Mouse (Mus musculus): Measurements from ENCODE around the gene Kansl1l. TPM values are rescaled to one million over a fixed set of nuclear protein-coding genes. Genes with fewer than 3 reads are reported as not detected.

Kansl1l gene
- polyA plus RNA-seq, 1 experiment from 2014 or later = 9.3 TPM

DNA sequence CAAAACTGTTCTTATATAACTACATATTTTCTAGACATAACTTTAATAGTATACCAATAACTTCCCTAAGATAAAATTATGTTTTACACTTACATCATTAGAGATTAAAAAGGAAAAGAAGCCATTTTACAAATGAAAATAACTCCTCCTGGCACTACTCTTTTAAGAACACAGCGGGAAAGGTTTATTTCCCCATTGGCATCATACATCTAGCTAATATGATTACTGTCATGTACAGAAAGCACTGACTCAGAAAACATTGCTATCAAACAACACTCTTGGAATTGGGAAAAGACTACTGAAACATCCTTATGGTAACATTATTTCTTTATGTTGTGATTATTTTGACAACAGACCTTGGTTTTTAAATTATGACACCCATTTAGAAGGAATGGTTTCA is 48.6 kb downstream of the Kansl1l start:
- WGBS (ENCODE audit: insufficient replicate concordance) = 87% methylated on average over 1 of the region's 1 CpGs

DNA sequence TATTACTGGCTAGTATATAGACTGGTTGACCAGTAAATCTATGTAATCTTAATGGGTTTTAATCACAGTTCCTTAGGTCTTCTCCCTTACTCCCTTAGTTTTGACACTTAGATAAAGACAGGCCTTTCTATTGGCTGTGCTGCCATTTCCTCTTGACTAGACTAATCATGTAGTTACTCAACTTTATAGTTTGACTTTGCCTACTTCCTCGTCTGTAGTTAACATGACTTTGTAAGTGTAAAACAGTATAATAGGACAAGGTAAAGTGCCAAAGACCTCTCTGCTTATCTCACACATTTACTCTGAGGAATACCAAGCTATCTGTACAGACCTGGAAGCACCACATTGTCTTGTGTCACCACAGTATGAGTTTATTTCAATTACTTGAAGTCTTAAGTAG is 86.8 kb downstream of the Kansl1l start:
- no peak for ATAC-seq (replicated peaks; ENCODE audit: insufficient number of reproducible peaks, low FRiP score, low TSS enrichment)
- 65% methylated on average over 1 of the region's 1 CpGs for WGBS (ENCODE audit: insufficient replicate concordance)
- no peaks in the 10 kb centered on the region for H3K27me3 ChIP-seq (ENCODE audit: control insufficient read depth, insufficient read depth, low read length)
- no peak overlapping the region for H3K4me2 ChIP-seq
- no peaks in the 10 kb centered on the region for H3K9me3 ChIP-seq (replicated peaks; ENCODE audit: control insufficient read depth, low read length)
- no peak overlapping the region for H3K4me3 ChIP-seq (ENCODE audit: low read depth, low read length)
- no peak overlapping the region for H3K9ac ChIP-seq (ENCODE audit: low read depth, low read length)
- H3K27ac ChIP-seq (ENCODE audit: low read depth, low read length) = no peak overlapping the region
- no peaks in the 10 kb centered on the region for H3K4me1 ChIP-seq (ENCODE audit: control insufficient read depth, insufficient read depth, low read length)
- peaks cover 4% of the 10 kb centered on the region; the same call in 1 of the 2 replicates for H3K36me3 ChIP-seq (ENCODE audit: control insufficient read depth, insufficient read depth, low read length)

More for the DNA sequence above, 48.6 kb downstream of the Kansl1l start:
- Histone ChIP-seq H3K4me2 (no peak overlapping the region), H3K9ac (ENCODE audit: low read depth, low read length) (no peak overlapping the region), H3K27me3 (ENCODE audit: control insufficient read depth, insufficient read depth, low read length) (no peaks in the 10 kb centered on the region), H3K9me3 (replicated peaks; ENCODE audit: control insufficient read depth, low read length) (no peaks in the 10 kb centered on the region), H3K4me3 (ENCODE audit: low read depth, low read length) (no peak overlapping the region), H3K4me1 (ENCODE audit: control insufficient read depth, insufficient read depth, low read length) (no peaks in the 10 kb centered on the region), H3K27ac (ENCODE audit: low read depth, low read length) (no peak overlapping the region), H3K36me3 (ENCODE audit: control insufficient read depth, insufficient read depth, low read length) (peaks cover 3% of the 10 kb centered on the region; the same call in 1 of the 2 replicates)
- no peak for ATAC-seq (replicated peaks; ENCODE audit: insufficient number of reproducible peaks, low FRiP score, low TSS enrichment)

DNA sequence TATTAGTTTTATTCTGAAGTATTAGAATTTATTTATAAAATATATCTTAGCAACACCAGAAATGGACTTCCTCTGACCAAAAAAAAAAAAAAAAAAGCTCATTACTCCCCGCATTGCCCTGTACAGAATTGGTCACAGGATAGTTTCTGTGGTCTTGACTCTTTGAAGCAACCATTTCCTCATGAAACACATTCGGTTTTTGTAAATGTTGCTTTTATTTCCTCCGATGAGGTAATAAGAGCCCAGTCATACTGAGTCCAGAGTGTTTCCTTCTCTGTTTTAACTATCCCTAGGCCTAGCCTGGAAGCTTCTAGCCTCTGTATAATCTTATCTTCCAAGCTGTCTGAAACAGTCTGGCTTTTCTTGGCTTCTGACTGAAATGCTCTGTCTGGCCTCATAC is 104.5 kb downstream of the Kansl1l start:
- no peak overlapping the region for H3K4me2 ChIP-seq
- H3K9ac ChIP-seq (ENCODE audit: low read depth, low read length) = no peak overlapping the region
- WGBS (ENCODE audit: insufficient replicate concordance) = 92% methylated on average over 3 of the region's 3 CpGs
- no peak overlapping the region for H3K4me3 ChIP-seq (ENCODE audit: low read depth, low read length)
- no peaks in the 10 kb centered on the region for H3K9me3 ChIP-seq (replicated peaks; ENCODE audit: control insufficient read depth, low read length)
- no peak for ATAC-seq (replicated peaks; ENCODE audit: insufficient number of reproducible peaks, low FRiP score, low TSS enrichment)
- peaks cover 10% of the 10 kb centered on the region for H3K36me3 ChIP-seq (ENCODE audit: control insufficient read depth, insufficient read depth, low read length)
- no peaks in the 10 kb centered on the region for H3K27me3 ChIP-seq (ENCODE audit: control insufficient read depth, insufficient read depth, low read length)
- no peak overlapping the region for H3K27ac ChIP-seq (ENCODE audit: low read depth, low read length)
- H3K4me1 ChIP-seq (ENCODE audit: control insufficient read depth, insufficient read depth, low read length) = no peaks in the 10 kb centered on the region

DNA sequence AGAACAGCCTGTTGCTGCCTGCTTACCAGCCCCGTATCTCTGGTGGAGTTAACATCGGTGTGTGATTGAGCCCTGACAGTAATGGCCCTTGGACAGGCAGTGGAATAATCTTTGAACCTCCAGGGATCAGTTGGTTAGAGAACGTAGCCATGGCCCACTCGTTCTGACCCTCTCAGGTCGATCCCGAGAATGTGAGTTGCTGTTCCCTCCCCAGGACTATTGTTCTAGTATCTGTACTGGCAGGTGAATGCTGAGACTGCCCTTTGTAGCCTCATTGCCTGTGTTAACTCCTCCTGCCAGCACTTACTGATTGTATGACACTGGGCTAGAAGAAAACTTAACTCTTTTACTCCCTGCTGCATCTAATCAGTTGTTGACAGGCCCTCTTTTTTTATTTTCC is 112.8 kb downstream of the Kansl1l start:
- no peak for ATAC-seq (replicated peaks; ENCODE audit: insufficient number of reproducible peaks, low FRiP score, low TSS enrichment)
- WGBS (ENCODE audit: insufficient replicate concordance) = 45% methylated on average over 6 of the region's 6 CpGs
- H3K9ac ChIP-seq (ENCODE audit: low read depth, low read length) = no peak overlapping the region
- peaks cover 9% of the 10 kb centered on the region; the same call in 1 of the 2 replicates for H3K4me1 ChIP-seq (ENCODE audit: control insufficient read depth, insufficient read depth, low read length)
- no peaks in the 10 kb centered on the region for H3K27me3 ChIP-seq (ENCODE audit: control insufficient read depth, insufficient read depth, low read length)
- peaks cover 8% of the 10 kb centered on the region; the same call in 1 of the 2 replicates for H3K36me3 ChIP-seq (ENCODE audit: control insufficient read depth, insufficient read depth, low read length)
- no peak overlapping the region for H3K4me2 ChIP-seq
- no peak overlapping the region for H3K4me3 ChIP-seq (ENCODE audit: low read depth, low read length)
- no peak overlapping the region for H3K27ac ChIP-seq (ENCODE audit: low read depth, low read length)
- no peaks in the 10 kb centered on the region for H3K9me3 ChIP-seq (replicated peaks; ENCODE audit: control insufficient read depth, low read length)

DNA sequence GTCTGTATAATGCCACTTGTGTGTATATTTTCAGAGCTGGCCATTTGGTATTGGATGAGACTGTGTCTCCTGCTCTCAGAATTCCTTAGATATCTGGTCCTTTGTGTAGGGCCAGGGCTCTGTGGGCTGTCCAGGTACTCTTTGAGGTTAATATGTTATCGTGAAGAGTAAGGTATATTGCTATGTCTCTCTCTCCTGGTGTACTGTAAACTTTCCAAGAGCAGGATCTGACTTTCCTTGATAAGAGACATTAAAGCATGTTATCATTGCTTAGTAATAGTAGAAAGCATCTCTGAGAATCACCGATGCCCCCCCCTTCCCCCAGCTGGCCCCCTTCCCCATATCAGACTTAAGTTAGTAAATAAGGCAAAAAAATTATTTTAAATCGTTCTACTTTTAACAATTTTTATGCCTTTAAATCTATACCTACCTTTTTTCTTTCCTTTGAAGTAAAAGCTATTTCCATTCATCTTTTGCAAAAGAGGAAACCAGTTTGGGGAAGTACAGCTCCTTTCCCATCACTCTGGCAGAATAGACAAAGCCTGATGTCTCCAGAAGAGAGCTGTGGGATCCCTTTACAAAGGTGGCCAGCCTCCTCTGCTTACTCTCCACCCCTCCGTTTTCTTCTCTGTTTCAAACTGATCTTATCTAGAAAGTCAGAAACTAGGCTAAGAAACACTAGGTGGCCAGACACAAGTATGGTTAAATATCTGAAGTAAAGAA is 114.6 kb downstream of the Kansl1l start:
- no peak for ATAC-seq (replicated peaks; ENCODE audit: insufficient number of reproducible peaks, low FRiP score, low TSS enrichment)
- Histone ChIP-seq H3K4me1 (ENCODE audit: control insufficient read depth, insufficient read depth, low read length) (peaks cover 9% of the 10 kb centered on the region; the same call in 1 of the 2 replicates), H3K9me3 (replicated peaks; ENCODE audit: control insufficient read depth, low read length) (no peaks in the 10 kb centered on the region), H3K27me3 (ENCODE audit: control insufficient read depth, insufficient read depth, low read length) (no peaks in the 10 kb centered on the region), H3K36me3 (ENCODE audit: control insufficient read depth, insufficient read depth, low read length) (peaks cover 8% of the 10 kb centered on the region; the same call in 1 of the 2 replicates), H3K4me2 (no peak overlapping the region), H3K27ac (ENCODE audit: low read depth, low read length) (no peak overlapping the region), H3K4me3 (ENCODE audit: low read depth, low read length) (no peak overlapping the region), H3K9ac (ENCODE audit: low read depth, low read length) (no peak overlapping the region)
- WGBS (ENCODE audit: insufficient replicate concordance) = 70% methylated on average over 4 of the region's 4 CpGs

DNA sequence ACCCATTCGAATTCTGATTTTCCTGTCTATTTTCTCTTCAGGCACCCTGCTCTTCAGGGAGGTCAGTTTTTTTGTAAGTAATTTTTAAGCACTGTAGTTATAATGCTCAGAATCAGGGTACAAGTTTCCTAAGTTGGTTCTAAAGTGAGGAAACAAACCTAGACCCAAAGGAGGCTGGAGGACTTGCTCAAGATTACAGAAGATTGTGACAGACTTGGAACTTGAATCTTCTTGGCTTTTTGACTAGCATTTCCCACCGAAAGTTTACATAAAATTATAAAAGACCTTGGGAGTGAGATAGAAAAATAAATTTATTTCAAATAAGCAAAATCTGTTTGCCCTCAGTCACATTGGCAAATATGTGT is 115.8 kb downstream of the Kansl1l start:
- H3K27ac ChIP-seq (ENCODE audit: low read depth, low read length) = peak overlapping the region; percentile 76; the same call in 1 of the 2 replicates
- 33% methylated on average over 2 of the region's 2 CpGs for WGBS (ENCODE audit: insufficient replicate concordance)
- ATAC-seq (replicated peaks; ENCODE audit: insufficient number of reproducible peaks, low FRiP score, low TSS enrichment) = no peak

DNA sequence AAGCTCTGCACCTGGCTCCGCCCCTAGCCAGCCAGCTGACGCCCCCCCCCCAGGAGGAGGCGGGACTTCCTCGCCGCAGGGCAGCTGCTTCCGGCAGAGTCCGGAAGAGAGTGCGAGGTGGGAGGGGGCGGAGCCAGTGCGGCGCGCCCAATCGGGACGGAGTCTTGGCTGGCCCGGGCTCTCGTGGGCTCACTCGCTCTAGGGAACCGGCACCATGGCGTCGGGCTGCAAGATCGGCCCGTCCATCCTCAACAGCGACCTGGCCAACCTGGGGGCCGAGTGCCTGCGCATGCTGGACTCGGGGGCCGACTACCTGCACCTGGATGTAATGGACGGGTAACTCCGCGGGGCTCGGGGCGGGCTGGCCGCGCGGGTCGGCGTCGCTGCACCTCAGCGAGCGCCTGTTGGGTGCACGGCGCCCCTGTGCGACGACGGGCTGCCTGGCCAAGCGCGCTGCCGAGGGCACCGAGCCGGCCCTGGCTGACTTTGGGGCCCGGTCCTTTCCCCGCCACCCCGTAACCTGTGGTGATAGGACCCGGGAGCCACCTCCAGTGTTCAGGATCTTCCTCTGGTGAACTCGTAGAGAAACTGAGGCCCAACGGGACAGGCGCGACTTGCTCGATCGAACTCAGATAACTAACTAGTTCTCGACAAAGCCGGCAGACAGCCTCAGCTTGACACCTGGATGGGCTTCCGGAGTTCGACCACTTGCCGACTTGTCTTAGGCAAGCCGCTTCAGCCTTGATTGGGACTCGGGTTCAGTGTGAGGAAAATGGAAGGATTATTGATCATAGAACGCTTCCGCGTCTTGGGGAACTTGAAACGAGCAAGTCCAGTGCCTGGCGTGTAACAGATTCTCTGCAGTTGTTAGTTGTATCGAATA is 116.4 kb downstream of the Kansl1l start, which contains the start of gene Rpe:
Rpe (plus strand) TSS at position 139 of the 883 bp plus-strand sequence.
- WGBS (ENCODE audit: insufficient replicate concordance) = under 1% methylated on average over 70 of the region's 73 CpGs
- peak; percentile 100 for ATAC-seq (replicated peaks; ENCODE audit: insufficient number of reproducible peaks, low FRiP score, low TSS enrichment)

More for the DNA sequence above, 115.8 kb downstream of the Kansl1l start:
- Histone ChIP-seq H3K4me3 (ENCODE audit: low read depth, low read length) (peak overlapping the region; percentile 85), H3K9ac (ENCODE audit: low read depth, low read length) (peak overlapping the region; percentile 94), H3K9me3 (replicated peaks; ENCODE audit: control insufficient read depth, low read length) (no peaks in the 10 kb centered on the region), H3K4me1 (ENCODE audit: control insufficient read depth, insufficient read depth, low read length) (peaks cover 9% of the 10 kb centered on the region; the same call in 1 of the 2 replicates), H3K27me3 (ENCODE audit: control insufficient read depth, insufficient read depth, low read length) (no peaks in the 10 kb centered on the region), H3K36me3 (ENCODE audit: control insufficient read depth, insufficient read depth, low read length) (peaks cover under 1% of the 10 kb centered on the region; the same call in 1 of the 2 replicates), H3K4me2 (peak overlapping the region; percentile 71)

DNA sequence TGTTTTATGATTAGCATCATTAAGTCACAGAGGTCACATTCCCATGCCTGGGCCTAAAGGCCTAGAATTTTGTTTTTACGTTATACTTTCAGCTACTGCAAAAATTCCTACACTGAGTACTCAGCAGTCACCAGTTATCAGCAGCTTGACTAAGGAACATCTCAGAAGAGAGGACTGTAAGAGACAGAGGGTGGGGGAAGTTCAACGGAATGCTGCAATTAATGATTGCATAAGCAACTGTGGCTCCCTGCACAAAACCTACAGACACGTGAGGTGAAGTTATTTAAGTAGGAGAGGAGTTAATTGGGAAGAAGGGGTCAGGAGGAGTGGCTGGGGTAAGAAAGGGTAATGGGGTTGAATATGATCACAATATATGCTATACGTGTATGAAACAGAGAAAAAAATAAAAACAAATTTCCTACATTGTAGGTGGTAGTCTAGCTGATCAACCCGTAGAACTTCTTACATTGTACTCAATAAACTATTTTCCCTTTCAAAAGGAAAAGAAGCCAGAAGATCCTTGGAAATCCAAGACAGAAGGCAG is 117.1 kb downstream of the Kansl1l start:
- no peak overlapping the region for H3K9ac ChIP-seq (ENCODE audit: low read depth, low read length)
- ATAC-seq (replicated peaks; ENCODE audit: insufficient number of reproducible peaks, low FRiP score, low TSS enrichment) = no peak
- peaks cover 9% of the 10 kb centered on the region; the same call in 1 of the 2 replicates for H3K4me1 ChIP-seq (ENCODE audit: control insufficient read depth, insufficient read depth, low read length)
- H3K4me2 ChIP-seq = peak overlapping the region; percentile 25
- WGBS (ENCODE audit: insufficient replicate concordance) = 45% methylated on average over 5 of the region's 5 CpGs
- no peaks in the 10 kb centered on the region for H3K36me3 ChIP-seq (ENCODE audit: control insufficient read depth, insufficient read depth, low read length)
- H3K27me3 ChIP-seq (ENCODE audit: control insufficient read depth, insufficient read depth, low read length) = no peaks in the 10 kb centered on the region
- peak overlapping the region; percentile 85 for H3K4me3 ChIP-seq (ENCODE audit: low read depth, low read length)
- no peaks in the 10 kb centered on the region for H3K9me3 ChIP-seq (replicated peaks; ENCODE audit: control insufficient read depth, low read length)
- H3K27ac ChIP-seq (ENCODE audit: low read depth, low read length) = no peak overlapping the region

More for the DNA sequence above, 116.4 kb downstream of the Kansl1l start, which contains the start of gene Rpe:
- Histone ChIP-seq H3K27ac (ENCODE audit: low read depth, low read length) (peak within 1 kb of the TSS; percentile 76), H3K4me2 (peak within 1 kb of the TSS; percentile 71), H3K4me3 (ENCODE audit: low read depth, low read length) (peak within 1 kb of the TSS; percentile 85), H3K36me3 (ENCODE audit: control insufficient read depth, insufficient read depth, low read length) (no peaks in the 10 kb centered on the region), H3K27me3 (ENCODE audit: control insufficient read depth, insufficient read depth, low read length) (no peaks in the 10 kb centered on the region), H3K9me3 (replicated peaks; ENCODE audit: control insufficient read depth, low read length) (no peaks in the 10 kb centered on the region), H3K9ac (ENCODE audit: low read depth, low read length) (peak within 1 kb of the TSS; percentile 94), H3K4me1 (ENCODE audit: control insufficient read depth, insufficient read depth, low read length) (peaks cover 9% of the 10 kb centered on the region; the same call in 1 of the 2 replicates)

Measured in heart, embryonic 11.5 days (tissue).